Mouse (Mus musculus) neutrophil, adult 5-6 weeks (primary cell): Measurements from ENCODE around the gene Plod3. TPM values are rescaled to one million over a fixed set of nuclear protein-coding genes. Genes with fewer than 3 reads are reported as not detected.

Experiments used
- ATAC-seq: fragments of 151-379, 151-347 bp; 2 replicates; pipeline ENCODE4 v1.8.0; 2017; ENCODE audit warnings: mild to moderate bottlenecking, moderate TSS enrichment; ENCODE audit not compliant: insufficient number of reproducible peaks, poor library complexity, low FRiP score, severe bottlenecking; ENCODE audit errors: extremely low read depth
- total RNA-seq: library from RNA; stranded (forward); fragments of 200-1000 nt; gene quantifications from 2 replicates; pipeline ENCODE4 v1.2.3, GENCODE M21; 2017

Plod3 gene
- total RNA-seq, 1 experiment from 2014 or later: 76.2 TPM

GRCm38 (mm10) chr5:136961983-136962461 is 24.8 kb upstream of the Plod3 start:
- peak; percentile 82 for ATAC-seq

GRCm38 (mm10) chr5:136962501-136962900 is 24.3 kb upstream of the Plod3 start:
- peak; percentile 82 for ATAC-seq

- ATAC-seq: no peak
Observed at GRCm38 (mm10) chr5:136962966-136963540, 23.8 kb upstream of the Plod3 start.

GRCm38 (mm10) chr5:136965210-136965609 is 21.6 kb upstream of the Plod3 start:
- no peak for ATAC-seq

- no peak for ATAC-seq
Observed at GRCm38 (mm10) chr5:136965686-136966085, 21.1 kb upstream of the Plod3 start.

- no peak for ATAC-seq
Observed at GRCm38 (mm10) chr5:136966331-136966730, 20.5 kb upstream of the Plod3 start, which contains the start of gene Cldn15. TSS of gene Cldn15 (plus strand) at chr5:136966616.

GRCm38 (mm10) chr5:136966861-136967455 is 19.9 kb upstream of the Plod3 start:
- no peak for ATAC-seq

GRCm38 (mm10) chr5:136967592-136967991 is 19.2 kb upstream of the Plod3 start:
- ATAC-seq: no peak

- ATAC-seq: peak; percentile 72
Observed at GRCm38 (mm10) chr5:136970703-136971102, 16.1 kb upstream of the Plod3 start.

- no peak for ATAC-seq
Observed at GRCm38 (mm10) chr5:136973670-136974069, 13.1 kb upstream of the Plod3 start.

- ATAC-seq: no peak
Observed at GRCm38 (mm10) chr5:136977769-136978168, 9.1 kb upstream of the Plod3 start.

GRCm38 (mm10) chr5:136979762-136980161 is 7.1 kb upstream of the Plod3 start:
- ATAC-seq: no peak

- ATAC-seq: no peak
Observed at GRCm38 (mm10) chr5:136980974-136981373, 5.8 kb upstream of the Plod3 start.

GRCm38 (mm10) chr5:136982338-136982930 is 4.4 kb upstream of the Plod3 start:
- no peak for ATAC-seq

GRCm38 (mm10) chr5:136984828-136985227 is 2.0 kb upstream of the Plod3 start:
- no peak for ATAC-seq

GRCm38 (mm10) chr5:136987138-136987933 is 517 bp downstream of the Plod3 start:
- ATAC-seq: no peak

GRCm38 (mm10) chr5:136987934-136988271 is 1.1 kb downstream of the Plod3 start, which contains the start of gene Znhit1:
TSS of gene Znhit1 (minus strand) at chr5:136988021.
- ATAC-seq: no peak

- no peak for ATAC-seq
Observed at GRCm38 (mm10) chr5:136988420-136988819, 1.6 kb downstream of the Plod3 start.

GRCm38 (mm10) chr5:136989801-136990200 is 3.0 kb downstream of the Plod3 start:
- no peak for ATAC-seq

GRCm38 (mm10) chr5:136999449-136999848 is 12.6 kb downstream of the Plod3 start:
- no peak for ATAC-seq
